Mouse (Mus musculus) forebrain, embryonic 15.5 days (tissue): ENCODE measurements around the gene 4933424G06Rik. TPM values are rescaled to one million over a fixed set of nuclear protein-coding genes. Genes with fewer than 3 reads are reported as not detected.

Experiments
- ATAC-seq: fragments of 200-750 bp; cut with Nextera tagmentation; replicated peaks from 2 replicates; pipeline ENCODE4 v1.8.0; 2017; ENCODE audit warnings: mild to moderate bottlenecking, moderate TSS enrichment, moderate library complexity
- H3K27ac ChIP-seq: fragments of 300-500 bp; sonication (generic); replicated peaks from 2 replicates; pipeline ENCODE4 v1.5.1; 2015; ENCODE audit warnings: mild to moderate bottlenecking, inconsistent platforms
- H3K27me3 ChIP-seq: fragments of 300-500 bp; sonication (generic); 2 replicates; pipeline ENCODE4 v1.6.1; 2015; ENCODE audit warnings: inconsistent platforms
- H3K36me3 ChIP-seq: fragments of 300-500 bp; sonication (generic); 2 replicates; pipeline ENCODE4 v1.6.1; 2015; ENCODE audit warnings: mild to moderate bottlenecking, inconsistent platforms
- H3K4me1 ChIP-seq: fragments of 300-500 bp; sonication (generic); 2 replicates; pipeline ENCODE4 v1.6.1; 2015; ENCODE audit warnings: inconsistent platforms
- H3K4me2 ChIP-seq: fragments of 300-500 bp; sonication (generic); replicated peaks from 2 replicates; pipeline ENCODE4 v1.6.1; 2015; ENCODE audit warnings: mild to moderate bottlenecking, inconsistent platforms
- H3K4me3 ChIP-seq: fragments of 300-500 bp; sonication (generic); 2 replicates; pipeline ENCODE4 v1.5.1; 2015; ENCODE audit warnings: mild to moderate bottlenecking, inconsistent platforms
- H3K9ac ChIP-seq: fragments of 300-500 bp; sonication (generic); replicated peaks from 2 replicates; pipeline ENCODE4 v1.6.1; 2015; ENCODE audit warnings: mild to moderate bottlenecking, inconsistent platforms
- H3K9me3 ChIP-seq: fragments of 300-500 bp; sonication (generic); 2 replicates; pipeline ENCODE4 v1.6.1; 2016; ENCODE audit warnings: inconsistent platforms
- WGBS: fragments of 180-500 bp; shearing (Covaris S2); methylation state at CpG from one replicate; pipeline ENCODE4 v1.1.7; 2015; ENCODE audit warnings: mixed read lengths; 5-methylcytosine and 5-hydroxymethylcytosine counted together
- polyA plus RNA-seq: library from polyadenylated mRNA; unstranded; fragments of >200 nt; fragmentation: Nextera tagmentation; extraction: Ambion mirVana; gene quantifications from 2 replicates; pipeline ENCODE4 v1.2.1, GENCODE M21; 2015

Gene 4933424G06Rik
- polyA plus RNA-seq, 1 experiment from 2014 or later: 0.43 TPM

- Histone ChIP-seq H3K9ac (no peak overlapping the region), H3K4me2 (no peak overlapping the region), H3K4me1 (peaks cover 5% of the 10 kb centered on the region; the same call in 1 of the 2 replicates), H3K36me3 (no peaks in the 10 kb centered on the region), H3K4me3 (no peak overlapping the region), H3K27ac (peak overlapping the region; percentile 4; the same call in 1 of the 2 replicates), H3K27me3 (no peaks in the 10 kb centered on the region), H3K9me3 (no peaks in the 10 kb centered on the region)
- ATAC-seq: peak; percentile 72
- 7% methylated on average over 13 of the region's 13 CpGs for WGBS
These were observed 26.0 kb upstream of the 4933424G06Rik start for GRCm38 (mm10) chr1:36683810-36684467.

GRCm38 (mm10) chr1:36690671-36691235 lies 19.2 kb upstream of the 4933424G06Rik start:
- Histone ChIP-seq H3K9ac (peak overlapping the region; percentile 88), H3K4me1 (peaks cover 17% of the 10 kb centered on the region), H3K36me3 (peaks cover 22% of the 10 kb centered on the region), H3K27ac (peak overlapping the region; percentile 62), H3K9me3 (no peaks in the 10 kb centered on the region), H3K4me3 (peak overlapping the region; percentile 91), H3K4me2 (peak overlapping the region; percentile 89), H3K27me3 (no peaks in the 10 kb centered on the region)
- peak; percentile 50 for ATAC-seq
- WGBS: 60% methylated on average over 11 of the region's 11 CpGs

DNA sequence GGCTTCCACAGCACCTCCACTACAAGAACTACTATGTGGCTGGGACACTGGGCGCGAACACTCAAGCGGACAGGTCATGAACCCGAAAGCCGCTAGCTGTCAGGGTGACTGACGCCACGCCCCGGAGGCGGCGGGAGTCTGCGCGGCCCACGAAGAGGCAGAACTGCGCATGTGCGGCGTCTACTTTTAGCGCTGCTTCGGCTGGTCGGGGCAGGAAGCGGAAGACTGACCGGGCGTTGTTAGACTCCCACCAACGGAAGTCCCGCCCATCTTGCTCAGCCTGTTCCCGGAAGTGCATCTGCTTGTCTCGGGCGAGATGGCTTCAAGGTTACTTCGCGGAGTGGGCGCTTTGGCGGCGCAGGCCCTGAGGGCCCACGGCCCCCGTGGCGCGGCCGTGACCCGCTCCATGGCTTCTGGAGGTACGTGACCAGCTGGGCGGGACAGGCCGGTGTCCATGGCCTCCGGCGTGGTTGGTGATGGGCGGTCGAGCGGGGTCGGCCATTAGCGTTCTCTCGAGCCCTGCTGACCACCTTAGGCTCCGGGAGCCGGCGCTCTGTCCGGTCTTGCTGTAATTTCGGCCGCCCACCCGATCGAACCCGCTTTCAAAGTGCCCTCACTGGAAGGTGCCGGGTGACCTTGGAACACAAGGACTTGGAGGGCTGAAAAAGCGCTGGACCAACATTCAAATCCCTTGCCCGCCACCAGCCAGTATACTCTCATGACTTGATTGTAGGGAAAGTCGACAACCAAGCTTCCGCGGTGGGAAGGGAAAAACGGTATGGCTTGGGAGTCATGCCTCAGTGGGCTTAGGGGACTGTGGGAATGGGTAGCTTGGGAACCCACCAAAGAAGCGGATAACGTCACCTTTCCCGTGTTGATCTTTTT lies 18.4 kb upstream of the 4933424G06Rik start, which contains the start of gene Cox5b:
TSS of gene Cox5b (plus strand) at position 179 of the 885 bp plus-strand sequence.
- H3K27me3 ChIP-seq: no peaks in the 10 kb centered on the region
- peaks cover 17% of the 10 kb centered on the region for H3K4me1 ChIP-seq
- peak within 1 kb of the TSS; percentile 89 for H3K4me2 ChIP-seq
- H3K9me3 ChIP-seq: no peaks in the 10 kb centered on the region
- H3K27ac ChIP-seq: peak within 1 kb of the TSS; percentile 62
- peak within 1 kb of the TSS; percentile 88 for H3K9ac ChIP-seq
- H3K4me3 ChIP-seq: peak within 1 kb of the TSS; percentile 91
- WGBS: 1% methylated on average over 68 of the region's 68 CpGs
- peak; percentile 97 for ATAC-seq
- H3K36me3 ChIP-seq: peaks cover 22% of the 10 kb centered on the region

- no peak overlapping the region for H3K9ac ChIP-seq
- H3K4me3 ChIP-seq: no peak overlapping the region
- H3K4me1 ChIP-seq: peaks cover 17% of the 10 kb centered on the region
- no peak overlapping the region for H3K4me2 ChIP-seq
- peaks cover 37% of the 10 kb centered on the region for H3K36me3 ChIP-seq
- no peaks in the 10 kb centered on the region for H3K9me3 ChIP-seq
- no peak overlapping the region for H3K27ac ChIP-seq
- WGBS: 88% methylated on average over 6 of the region's 6 CpGs
- ATAC-seq: no peak
- H3K27me3 ChIP-seq: no peaks in the 10 kb centered on the region
These were observed 15.1 kb upstream of the 4933424G06Rik start for GRCm38 (mm10) chr1:36694871-36695270.

DNA sequence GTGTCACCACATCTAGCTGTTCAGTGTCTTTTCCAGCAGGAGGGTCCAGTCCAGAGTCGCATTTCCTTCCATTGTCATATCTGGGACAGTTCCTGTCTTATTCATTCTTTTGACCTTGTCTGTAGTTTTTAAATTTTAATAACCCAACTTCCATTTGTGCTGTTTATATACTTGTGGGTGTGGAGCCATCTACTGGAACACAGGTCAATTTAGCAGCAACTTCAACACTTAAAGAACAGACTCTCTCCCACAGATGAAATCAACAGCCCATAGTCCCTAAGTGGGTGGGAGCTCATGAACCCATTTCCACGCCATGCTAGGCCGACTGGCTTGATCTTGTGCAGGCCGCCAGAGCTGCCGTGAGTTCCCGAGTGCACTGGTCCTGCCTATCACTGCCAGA lies 13.5 kb upstream of the 4933424G06Rik start:
- Histone ChIP-seq H3K4me2 (no peak overlapping the region), H3K27ac (no peak overlapping the region), H3K27me3 (no peaks in the 10 kb centered on the region), H3K9ac (no peak overlapping the region), H3K36me3 (peaks cover 52% of the 10 kb centered on the region), H3K4me3 (no peak overlapping the region), H3K4me1 (peaks cover 12% of the 10 kb centered on the region), H3K9me3 (no peaks in the 10 kb centered on the region)
- 78% methylated on average over 6 of the region's 6 CpGs for WGBS
- ATAC-seq: no peak

GRCm38 (mm10) chr1:36697030-36697429 lies 12.9 kb upstream of the 4933424G06Rik start:
- Histone ChIP-seq H3K9ac (no peak overlapping the region), H3K36me3 (peaks cover 56% of the 10 kb centered on the region), H3K27ac (no peak overlapping the region), H3K27me3 (no peaks in the 10 kb centered on the region), H3K4me1 (peaks cover 9% of the 10 kb centered on the region), H3K9me3 (no peaks in the 10 kb centered on the region), H3K4me3 (no peak overlapping the region), H3K4me2 (no peak overlapping the region)
- 69% methylated on average over 5 of the region's 5 CpGs for WGBS
- ATAC-seq: no peak

- Histone ChIP-seq H3K36me3 (peaks cover 49% of the 10 kb centered on the region), H3K4me1 (peaks cover 22% of the 10 kb centered on the region), H3K4me3 (no peak overlapping the region), H3K27me3 (no peaks in the 10 kb centered on the region), H3K9me3 (no peaks in the 10 kb centered on the region), H3K27ac (no peak overlapping the region), H3K9ac (no peak overlapping the region), H3K4me2 (no peak overlapping the region)
- WGBS: 69% methylated on average over 2 of the region's 2 CpGs
- ATAC-seq: no peak
These were observed 2.8 kb upstream of the 4933424G06Rik start for GRCm38 (mm10) chr1:36707166-36707565.

DNA sequence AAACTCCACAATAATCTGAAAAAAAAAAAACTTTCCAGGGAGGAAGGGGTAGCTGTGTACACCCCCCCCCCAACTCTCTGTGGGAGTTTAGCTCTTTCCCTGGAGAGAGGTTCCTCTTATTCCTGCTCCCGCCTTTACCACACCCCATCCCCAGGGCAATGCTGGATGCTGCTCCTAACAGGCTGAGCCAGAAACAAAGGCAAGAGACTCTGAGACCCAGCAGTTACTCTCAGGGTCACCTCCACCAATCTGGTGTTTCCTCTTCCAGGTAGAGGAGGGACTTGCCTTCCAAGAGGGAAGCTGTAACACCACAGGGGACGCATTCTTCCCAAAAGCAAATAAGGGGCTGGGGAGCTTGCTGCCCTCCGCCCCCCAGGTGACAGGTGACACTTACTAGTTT lies 2.2 kb upstream of the 4933424G06Rik start:
- Histone ChIP-seq H3K9ac (0 out of 2 replicates have a peak overlapping the region, but pooled peaks have one; percentile 88), H3K4me2 (no peak overlapping the region), H3K4me3 (0 out of 2 replicates have a peak overlapping the region, but pooled peaks have one; percentile 86), H3K4me1 (peaks cover 22% of the 10 kb centered on the region), H3K27me3 (no peaks in the 10 kb centered on the region), H3K9me3 (no peaks in the 10 kb centered on the region), H3K36me3 (peaks cover 43% of the 10 kb centered on the region), H3K27ac (no peak overlapping the region)
- 72% methylated on average over 3 of the region's 3 CpGs for WGBS
- ATAC-seq: no peak

GRCm38 (mm10) chr1:36708626-36709025 lies 1.3 kb upstream of the 4933424G06Rik start:
- WGBS: 77% methylated on average over 1 of the region's 1 CpGs
- ATAC-seq: no peak
- H3K4me2 ChIP-seq: peak overlapping the region; percentile 61

GRCm38 (mm10) chr1:36709055-36709853 lies 695 bp upstream of the 4933424G06Rik start:
- Histone ChIP-seq H3K27me3 (no peaks in the 10 kb centered on the region), H3K4me3 (peak overlapping the region; percentile 86), H3K9ac (peak overlapping the region; percentile 88), H3K36me3 (peaks cover 28% of the 10 kb centered on the region), H3K9me3 (no peaks in the 10 kb centered on the region), H3K27ac (peak overlapping the region; percentile 78), H3K4me1 (peaks cover 22% of the 10 kb centered on the region), H3K4me2 (peak overlapping the region; percentile 61)
- WGBS: under 1% methylated on average over 33 of the region's 33 CpGs
- ATAC-seq: peak; percentile 76

More at GRCm38 (mm10) chr1:36708626-36709025, 1.3 kb upstream of the 4933424G06Rik start:
- Histone ChIP-seq H3K27ac (no peak overlapping the region), H3K4me3 (peak overlapping the region; percentile 86), H3K27me3 (no peaks in the 10 kb centered on the region), H3K36me3 (peaks cover 35% of the 10 kb centered on the region), H3K4me1 (peaks cover 22% of the 10 kb centered on the region), H3K9ac (peak overlapping the region; percentile 88), H3K9me3 (no peaks in the 10 kb centered on the region)

DNA sequence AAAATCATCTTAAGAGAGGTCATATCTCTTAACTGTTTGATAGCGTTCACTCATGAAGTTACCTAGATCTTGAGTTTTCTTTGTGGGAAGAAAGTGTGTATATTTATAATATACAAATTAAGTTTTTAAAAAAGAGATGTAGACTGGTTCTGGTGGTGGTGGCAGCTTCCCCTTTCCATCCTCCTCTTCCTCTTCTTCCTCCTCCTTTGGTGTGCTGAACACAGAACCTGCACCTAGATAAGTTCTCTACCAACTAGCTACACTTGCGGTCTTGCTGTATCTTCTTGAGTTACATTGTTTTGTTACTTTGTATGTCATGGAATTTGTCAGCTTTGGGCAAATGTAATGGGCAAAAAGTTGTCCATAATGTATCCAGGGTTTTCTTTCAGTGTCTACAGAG lies 1.2 kb downstream of the 4933424G06Rik start:
- H3K27ac ChIP-seq: no peak overlapping the region
- no peak overlapping the region for H3K4me2 ChIP-seq
- H3K4me3 ChIP-seq: no peak overlapping the region
- H3K27me3 ChIP-seq: no peaks in the 10 kb centered on the region
- no peak overlapping the region for H3K9ac ChIP-seq
- no peak for ATAC-seq
- no peaks in the 10 kb centered on the region for H3K9me3 ChIP-seq
- H3K4me1 ChIP-seq: peaks cover 22% of the 10 kb centered on the region
- 93% methylated on average over 2 of the region's 2 CpGs for WGBS
- H3K36me3 ChIP-seq: peaks cover 10% of the 10 kb centered on the region; the same call in 1 of the 2 replicates
